In genomic region chr8:100772742-100773370, GRCm38 (mm10) we compare ENCODE assay signal across 9 mouse cellular contexts.
DNase-seq lines count a peak whose midpoint lies in the region; ATAC-seq and TF ChIP-seq lines count a peak whose summit lies in the region.
"Had no signal": no experiment of that assay in that cellular context is flagged by ENCODE, and none has a peak within 500 bp of the region (broad histone marks: within the 10 kb centered on the region; RNA-seq: fewer than 3 reads in every experiment).

No protein-coding gene starts in this region.

- TF ChIP-seq CTCF in thymus, adult 2 months (IDR thresholded peaks at IDR 0.05; ENCODE audit: borderline replicate concordance, control insufficient read depth, extremely low read depth, insufficient read depth, low read length, poor library complexity): no peak

- H3K9me3 ChIP-seq in embryonic facial prominence, embryonic 15.5 days (replicated peaks): no peaks in the 10 kb centered on the region
- H3K9me3 ChIP-seq in hindbrain, embryonic 11.5 days (ENCODE audit: control insufficient read depth, low read length): no peaks in the 10 kb centered on the region
- H3K9me3 ChIP-seq: liver, embryonic 13.5 days had no signal

- H3K4me1 ChIP-seq in embryonic facial prominence, embryonic 15.5 days: no peaks in the 10 kb centered on the region
- H3K4me1 ChIP-seq in hindbrain, embryonic 11.5 days (replicated peaks; ENCODE audit: control insufficient read depth, insufficient read depth, low read length): no peaks in the 10 kb centered on the region
- no peaks in the 10 kb centered on the region for H3K4me1 ChIP-seq in thymus, adult 2 months (replicated peaks; ENCODE audit: control insufficient read depth, insufficient read depth, low read length)
- H3K4me1 ChIP-seq: liver, embryonic 13.5 days had no signal

- peak overlapping the region; percentile 28 for H3K4me3 ChIP-seq in embryonic facial prominence, embryonic 15.5 days (replicated peaks)
- no peak overlapping the region for H3K4me3 ChIP-seq in hindbrain, embryonic 11.5 days (ENCODE audit: low read depth, low read length)
- no peak overlapping the region for H3K4me3 ChIP-seq in thymus, adult 2 months (ENCODE audit: control insufficient read depth, insufficient read depth, low read length)
- H3K4me3 ChIP-seq: liver, embryonic 13.5 days had no signal

- no peak overlapping the region for H3K9ac ChIP-seq in embryonic facial prominence, embryonic 15.5 days
- H3K9ac ChIP-seq in hindbrain, embryonic 11.5 days (ENCODE audit: low read depth, low read length): no peak overlapping the region
- H3K9ac ChIP-seq: liver, embryonic 13.5 days had no signal

- no peak overlapping the region for H3K27ac ChIP-seq in embryonic facial prominence, embryonic 15.5 days (replicated peaks)
- H3K27ac ChIP-seq in hindbrain, embryonic 11.5 days (ENCODE audit: low read depth, low read length): no peak overlapping the region
- H3K27ac ChIP-seq in thymus, adult 2 months (ENCODE audit: control insufficient read depth, insufficient read depth, low read length): no peak overlapping the region
- H3K27ac ChIP-seq: liver, embryonic 13.5 days had no signal

- no peak for ATAC-seq in embryonic facial prominence, embryonic 15.5 days (ENCODE audit: insufficient number of reproducible peaks, low FRiP score, low TSS enrichment, low read depth)
- peak; percentile 63; the same call in 1 of the 2 replicates for ATAC-seq in hindbrain, embryonic 11.5 days (ENCODE audit: low FRiP score)

- WGBS in embryonic facial prominence, embryonic 15.5 days: 13% methylated on average over 9 of the region's 9 CpGs
- 29% methylated on average over 9 of the region's 9 CpGs for WGBS in hindbrain, embryonic 11.5 days
- WGBS in thymus, adult 2 months: 30% methylated on average over 9 of the region's 9 CpGs

- no peaks in the 10 kb centered on the region for H3K36me3 ChIP-seq in embryonic facial prominence, embryonic 15.5 days
- no peaks in the 10 kb centered on the region for H3K36me3 ChIP-seq in hindbrain, embryonic 11.5 days (ENCODE audit: control insufficient read depth, insufficient read depth, low read length)
- no peaks in the 10 kb centered on the region for H3K36me3 ChIP-seq in thymus, adult 2 months (ENCODE audit: control insufficient read depth, insufficient read depth, low read length)
- H3K36me3 ChIP-seq: liver, embryonic 13.5 days had no signal

- peak overlapping the region; percentile 42 for H3K4me2 ChIP-seq in embryonic facial prominence, embryonic 15.5 days (replicated peaks)
- no peak overlapping the region for H3K4me2 ChIP-seq in hindbrain, embryonic 11.5 days (replicated peaks; ENCODE audit: low read depth, low read length)
- H3K4me2 ChIP-seq: liver, embryonic 13.5 days had no signal

- TF ChIP-seq POLR2A in thymus, adult 2 months (IDR thresholded peaks at IDR 0.05; ENCODE audit: control insufficient read depth, extremely low read depth, insufficient read depth, low read length, poor library complexity): no peak

- peak; percentile 31 for DNase-seq in MN1 (ENCODE audit: low spot score)
- peak; percentile 73 for DNase-seq in brain, adult 2 months (ENCODE audit: low read depth, low spot score)
- DNase-seq in hindbrain, embryonic 11.5 days (ENCODE audit: low spot score): peak; percentile 82
- peak; percentile 42 to 74 for DNase-seq in layer of hippocampus, adult 8-10 months (ENCODE audit: low spot score in 2 of 2)
- DNase-seq in lung, postnatal 14 days: peak; percentile 1
- DNase-seq in right cerebral cortex, postnatal 4 days: peak; percentile 61
- DNase-seq in thymus, adult 2 months: no peak
- DNase-seq: liver, embryonic 13.5 days had no signal

- no peaks in the 10 kb centered on the region for H3K27me3 ChIP-seq in embryonic facial prominence, embryonic 15.5 days
- H3K27me3 ChIP-seq in hindbrain, embryonic 11.5 days (ENCODE audit: control insufficient read depth, insufficient read depth, low read length): no peaks in the 10 kb centered on the region
- H3K27me3 ChIP-seq in thymus, adult 2 months (ENCODE audit: control insufficient read depth, insufficient read depth, low read length): no peaks in the 10 kb centered on the region
- H3K27me3 ChIP-seq: liver, embryonic 13.5 days had no signal
